Mouse (Mus musculus) spleen, adult 2 months (tissue): ENCODE measurements around the gene Tubgcp3.

Experiments
- CTCF ChIP-seq: fragments of 200-500 bp; IDR thresholded peaks from 2 replicates; pipeline ENCODE4 v1.5.1; 2011; ENCODE audit warnings: mild to moderate bottlenecking, inconsistent platforms; ENCODE audit not compliant: insufficient read depth, insufficient read length, insufficient replicate concordance; ENCODE audit errors: extremely low read depth
- POLR2A ChIP-seq: fragments of 200-500 bp; IDR thresholded peaks from 2 replicates; pipeline ENCODE4 v1.6.1; 2011; ENCODE audit warnings: low read depth, low read length, inconsistent platforms

DNA sequence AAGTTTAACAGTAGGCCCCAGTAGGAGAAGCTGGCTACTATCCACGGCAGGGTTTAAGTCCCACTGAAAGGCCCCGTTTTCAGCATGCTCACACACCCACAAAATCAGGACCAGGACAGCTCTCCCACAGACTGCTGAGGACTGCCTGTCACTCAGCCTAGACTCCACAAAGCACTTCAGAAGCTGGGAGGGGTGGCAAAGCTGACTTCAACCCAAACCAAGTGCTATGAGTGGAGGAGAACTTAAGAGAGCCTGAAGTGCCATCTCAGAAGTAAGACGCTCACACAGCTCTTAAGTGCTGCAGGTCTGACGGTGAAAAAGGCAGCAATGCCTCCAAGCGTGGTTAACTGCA, 9.0 kb downstream of the Tubgcp3 start:
- TF ChIP-seq POLR2A (no peak), CTCF (no peak)
